Comparison of ENCODE assay signal across 7 mouse cellular contexts in the genomic region with DNA sequence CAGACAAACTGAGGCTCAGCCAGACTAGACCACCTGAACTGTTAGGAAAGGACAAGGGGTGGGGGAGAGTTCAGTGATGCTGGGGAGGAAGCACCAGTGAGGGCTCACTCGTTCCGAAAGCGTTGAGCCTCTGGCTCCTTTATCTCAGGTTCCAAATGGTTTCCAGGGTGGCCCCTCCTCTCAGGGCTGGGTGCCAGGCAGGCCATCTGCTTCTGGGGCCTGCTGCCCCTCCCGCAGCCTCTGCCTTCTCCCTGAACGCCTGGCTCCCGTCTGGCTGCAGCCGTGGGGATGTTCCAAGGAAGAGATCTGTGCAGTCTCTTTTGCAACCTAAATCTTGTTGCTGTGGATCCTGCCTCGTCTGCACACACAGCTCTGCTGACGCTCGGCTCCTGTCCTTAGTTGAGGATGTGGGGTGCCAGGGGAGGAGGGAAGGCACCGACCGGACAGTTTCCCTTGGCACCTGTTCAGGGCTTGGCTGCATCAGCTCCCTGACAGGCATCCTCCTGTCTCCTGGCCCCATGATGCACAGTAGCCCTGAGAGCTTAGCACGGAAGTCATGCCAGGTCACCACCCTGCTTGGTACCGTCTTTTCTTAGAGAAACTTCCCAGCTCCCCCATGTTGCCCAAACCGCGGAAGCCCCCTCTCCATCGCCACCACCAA. TPM values are rescaled to one million over a fixed set of nuclear protein-coding genes. Genes with fewer than 3 reads are reported as not detected.
DNase-seq lines count a peak whose midpoint lies in the region; ATAC-seq and TF ChIP-seq lines count a peak whose summit lies in the region.

No protein-coding gene starts in this region.

- peak overlapping the region; percentile 93 for H3K27ac ChIP-seq in brown adipose tissue, adult 24 weeks (replicated peaks; ENCODE audit: low read depth, low read length)
- peak overlapping the region; percentile 23 for H3K27ac ChIP-seq in embryonic facial prominence, embryonic 15.5 days (replicated peaks)
- H3K27ac ChIP-seq in kidney, embryonic 15.5 days, result peak overlapping the region; percentile 27
- peak overlapping the region; percentile 88 for H3K27ac ChIP-seq in liver, embryonic 11.5 days (ENCODE audit: low read depth, low read length)
- H3K27ac ChIP-seq in olfactory bulb, adult 2 months (ENCODE audit: insufficient read depth, low read depth, low read length), result peak overlapping the region; percentile 39; the same call in 1 of the 2 replicates

- peak; percentile 44 for ATAC-seq in embryonic facial prominence, embryonic 15.5 days (ENCODE audit: insufficient number of reproducible peaks, low FRiP score, low TSS enrichment, low read depth)
- peak; percentile 44; the same call in 1 of the 2 replicates for ATAC-seq in kidney, embryonic 15.5 days (replicated peaks; ENCODE audit: low FRiP score)
- ATAC-seq in liver, embryonic 11.5 days (replicated peaks; ENCODE audit: low FRiP score), result peak; percentile 83

- peaks cover 76% of the 10 kb centered on the region for H3K4me1 ChIP-seq in brown adipose tissue, adult 24 weeks (ENCODE audit: control insufficient read depth, insufficient read depth, insufficient read length, low read length)
- H3K4me1 ChIP-seq in embryonic facial prominence, embryonic 15.5 days, result peaks cover 53% of the 10 kb centered on the region
- H3K4me1 ChIP-seq in kidney, embryonic 15.5 days, result peaks cover 48% of the 10 kb centered on the region
- H3K4me1 ChIP-seq in liver, embryonic 11.5 days (replicated peaks; ENCODE audit: control insufficient read depth, insufficient read depth, low read length), result peaks cover 46% of the 10 kb centered on the region
- peaks cover 55% of the 10 kb centered on the region for H3K4me1 ChIP-seq in olfactory bulb, adult 2 months (ENCODE audit: control insufficient read depth, insufficient read depth, low read length)

- H3K9ac ChIP-seq in embryonic facial prominence, embryonic 15.5 days, result no peak overlapping the region
- no peak overlapping the region for H3K9ac ChIP-seq in kidney, embryonic 15.5 days
- H3K9ac ChIP-seq in liver, embryonic 11.5 days (ENCODE audit: low read depth, low read length), result peak overlapping the region; percentile 44

- no peak for TF ChIP-seq CTCF in olfactory bulb, adult 2 months (IDR thresholded peaks at IDR 0.05; ENCODE audit: insufficient read depth, low read depth, low read length)

- WGBS in embryonic facial prominence, embryonic 15.5 days, result 37% methylated on average over 17 of the region's 17 CpGs
- 56% methylated on average over 17 of the region's 17 CpGs for WGBS in kidney, embryonic 15.5 days
- 51% methylated on average over 17 of the region's 17 CpGs for WGBS in liver, embryonic 11.5 days
- WGBS in olfactory bulb, adult 2 months, result 34% methylated on average over 17 of the region's 17 CpGs

- no peaks in the 10 kb centered on the region for H3K36me3 ChIP-seq in embryonic facial prominence, embryonic 15.5 days
- H3K36me3 ChIP-seq in kidney, embryonic 15.5 days, result no peaks in the 10 kb centered on the region
- no peaks in the 10 kb centered on the region for H3K36me3 ChIP-seq in liver, embryonic 11.5 days (ENCODE audit: control insufficient read depth, insufficient read depth, low read length)

- 0 out of 2 replicates have a peak overlapping the region, but pooled peaks have one; percentile 4 for H3K4me2 ChIP-seq in embryonic facial prominence, embryonic 15.5 days (replicated peaks)
- H3K4me2 ChIP-seq in kidney, embryonic 15.5 days, result no peak overlapping the region
- H3K4me2 ChIP-seq in liver, embryonic 11.5 days, result peak overlapping the region; percentile 51

- peak; percentile 86 to 91 for DNase-seq in heart, adult 9 months (ENCODE audit: low spot score in 2 of 2)
- no peak for DNase-seq in liver, embryonic 11.5 days (ENCODE audit: low spot score)
- DNase-seq in urinary bladder, adult 2 months (ENCODE audit: low spot score), result peak; percentile 51

- no peaks in the 10 kb centered on the region for H3K9me3 ChIP-seq in embryonic facial prominence, embryonic 15.5 days (replicated peaks)
- H3K9me3 ChIP-seq in kidney, embryonic 15.5 days (replicated peaks), result no peaks in the 10 kb centered on the region
- H3K9me3 ChIP-seq in liver, embryonic 11.5 days (ENCODE audit: control insufficient read depth, low read length), result no peaks in the 10 kb centered on the region

- 0 out of 2 replicates have a peak overlapping the region, but pooled peaks have one; percentile 2 for H3K4me3 ChIP-seq in brown adipose tissue, adult 24 weeks (ENCODE audit: insufficient read depth, low read depth, low read length)
- H3K4me3 ChIP-seq in embryonic facial prominence, embryonic 15.5 days (replicated peaks), result no peak overlapping the region
- no peak overlapping the region for H3K4me3 ChIP-seq in kidney, embryonic 15.5 days (replicated peaks)
- H3K4me3 ChIP-seq in liver, embryonic 11.5 days (ENCODE audit: low read depth, low read length), result no peak overlapping the region
- no peak overlapping the region for H3K4me3 ChIP-seq in olfactory bulb, adult 2 months (ENCODE audit: insufficient read depth, low read depth, low read length)

- no peaks in the 10 kb centered on the region for H3K27me3 ChIP-seq in embryonic facial prominence, embryonic 15.5 days
- H3K27me3 ChIP-seq in kidney, embryonic 15.5 days, result no peaks in the 10 kb centered on the region
- H3K27me3 ChIP-seq in liver, embryonic 11.5 days (replicated peaks; ENCODE audit: control insufficient read depth, insufficient read depth, low read length), result no peaks in the 10 kb centered on the region

- no peak for TF ChIP-seq POLR2A in olfactory bulb, adult 2 months (IDR thresholded peaks at IDR 0.05; ENCODE audit: insufficient read depth, low read depth, low read length)

RNA-seq across cellular contexts. Expression of a gene that starts 35.7 kb away (rescaled TPM):
- polyA plus RNA-seq in brown adipose tissue, adult 24 weeks (2012; ENCODE audit: insufficient read depth, insufficient read length, missing spikeins), result 257 and 493 TPM in 2 replicates
- 28.7 and 31.6 TPM in 2 replicates for polyA plus RNA-seq in embryonic facial prominence, embryonic 15.5 days (2015; fragmentation: Nextera tagmentation; extraction: Ambion mirVana)
- polyA plus RNA-seq in kidney, embryonic 15.5 days (2015; fragmentation: Nextera tagmentation; extraction: Ambion mirVana), result 38.6 and 39.0 TPM in 2 replicates
- 17.3 and 22.2 TPM in 2 replicates for polyA plus RNA-seq in liver, embryonic 11.5 days (2014; fragmentation: Nextera tagmentation; extraction: Ambion mirVana)
- not detected in 2 replicates for polyA plus RNA-seq in olfactory bulb, adult 2 months (2012; ENCODE audit: insufficient read depth, insufficient read length, low replicate concordance, missing spikeins)
- polyA plus RNA-seq in urinary bladder, adult 2 months (2012; rRNA removed), result 66.3 and 69.7 TPM in 2 replicates

Comparison
In these comparisons a context has a peak if more than half of its experiments do, and no peak if none do; other contexts are left out.
1. H3K27ac ChIP-seq: peak in every context shown above with its lines; median percentile 93 in brown adipose tissue, adult 24 weeks; 88 in liver, embryonic 11.5 days; 39 in olfactory bulb, adult 2 months; 27 in kidney, embryonic 15.5 days; 23 in embryonic facial prominence, embryonic 15.5 days.